Mouse (Mus musculus): ENCODE measurements at regions not wholly inside any gene's neighbourhood (a gene's known extent, or its start where the extent isn't known, plus 50 kb on each side); places are given as distances from the start of the nearest gene placed in this dataset.

GRCm38 (mm10) chr10:96534547-96535124 is 82.2 kb upstream of the Btg1 start:
- ATAC-seq (ENCODE audit: insufficient read depth, low FRiP score, low read depth) = no peak
- Histone ChIP-seq H3K4me3 (replicated peaks) (no peak overlapping the region), H3K4me1 (no peaks in the 10 kb centered on the region), H3K9me3 (no peaks in the 10 kb centered on the region), H3K36me3 (no peaks in the 10 kb centered on the region), H3K27me3 (replicated peaks) (no peaks in the 10 kb centered on the region), H3K27ac (no peak overlapping the region), H3K4me2 (no peak overlapping the region), H3K9ac (no peak overlapping the region)
- 83% methylated on average over 7 of the region's 7 CpGs for WGBS

DNA sequence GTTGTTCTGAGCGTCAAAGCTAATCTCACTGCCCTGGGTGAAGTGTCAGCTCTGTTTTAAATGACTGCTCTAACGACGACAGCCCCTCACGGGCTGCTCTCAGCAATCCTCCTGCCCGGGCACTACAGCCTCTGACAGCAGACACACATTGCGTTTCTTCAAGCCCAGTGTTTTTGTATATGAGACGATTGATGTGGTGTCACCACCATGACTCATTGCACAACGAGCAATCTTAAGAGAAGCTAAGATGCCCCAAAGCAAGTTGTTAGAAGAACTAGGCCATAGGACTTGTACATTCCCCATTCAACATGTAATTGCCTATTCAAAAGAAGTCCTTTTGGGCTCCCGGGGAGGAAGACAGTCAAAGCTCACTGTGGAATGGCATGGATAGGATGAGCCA is 81.3 kb upstream of the Btg1 start:
- H3K9ac ChIP-seq = no peak overlapping the region
- no peaks in the 10 kb centered on the region for H3K4me1 ChIP-seq
- H3K9me3 ChIP-seq = no peaks in the 10 kb centered on the region
- H3K4me2 ChIP-seq = no peak overlapping the region
- H3K27ac ChIP-seq = no peak overlapping the region
- ATAC-seq (ENCODE audit: insufficient read depth, low FRiP score, low read depth) = no peak
- H3K27me3 ChIP-seq (replicated peaks) = no peaks in the 10 kb centered on the region
- H3K36me3 ChIP-seq = no peaks in the 10 kb centered on the region
- H3K4me3 ChIP-seq (replicated peaks) = no peak overlapping the region
- 43% methylated on average over 9 of the region's 9 CpGs for WGBS

DNA sequence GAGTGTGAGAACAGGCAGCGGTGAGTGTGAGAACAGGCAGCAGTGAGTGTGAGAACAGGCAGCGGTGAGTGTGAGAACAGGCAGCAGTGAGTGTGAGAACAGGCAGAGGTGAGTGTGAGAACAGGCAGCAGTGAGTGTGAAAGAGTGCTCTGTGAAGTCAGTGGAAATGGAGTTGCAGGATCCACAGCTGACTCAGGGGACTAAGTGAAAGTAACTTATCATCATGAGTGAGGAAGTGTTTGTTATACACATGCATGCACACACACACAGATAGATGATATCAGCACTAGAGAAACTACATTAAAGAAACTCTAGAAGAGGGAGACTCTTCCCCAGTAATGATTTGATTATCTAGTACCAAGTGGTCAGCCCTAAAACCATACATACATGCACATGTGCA is 76.0 kb upstream of the Btg1 start:
- no peak for ATAC-seq (ENCODE audit: insufficient read depth, low FRiP score, low read depth)
- 89% methylated on average over 2 of the region's 2 CpGs for WGBS

GRCm38 (mm10) chr10:96545312-96545711 is 71.5 kb upstream of the Btg1 start:
- Histone ChIP-seq H3K9ac (no peak overlapping the region), H3K4me2 (no peak overlapping the region), H3K9me3 (no peaks in the 10 kb centered on the region), H3K27me3 (replicated peaks) (no peaks in the 10 kb centered on the region), H3K27ac (no peak overlapping the region), H3K36me3 (no peaks in the 10 kb centered on the region), H3K4me3 (replicated peaks) (no peak overlapping the region), H3K4me1 (no peaks in the 10 kb centered on the region)
- 42% methylated on average over 6 of the region's 6 CpGs for WGBS
- ATAC-seq (ENCODE audit: insufficient read depth, low FRiP score, low read depth) = no peak

More for the DNA sequence above, 76.0 kb upstream of the Btg1 start:
- Histone ChIP-seq H3K27ac (no peak overlapping the region), H3K4me1 (no peaks in the 10 kb centered on the region), H3K4me2 (no peak overlapping the region), H3K9ac (no peak overlapping the region), H3K36me3 (no peaks in the 10 kb centered on the region), H3K4me3 (replicated peaks) (no peak overlapping the region), H3K9me3 (no peaks in the 10 kb centered on the region), H3K27me3 (replicated peaks) (no peaks in the 10 kb centered on the region)

GRCm38 (mm10) chr10:96545761-96546388 is 70.9 kb upstream of the Btg1 start:
- Histone ChIP-seq H3K36me3 (no peaks in the 10 kb centered on the region), H3K4me2 (no peak overlapping the region), H3K4me3 (replicated peaks) (no peak overlapping the region), H3K27me3 (replicated peaks) (no peaks in the 10 kb centered on the region), H3K4me1 (no peaks in the 10 kb centered on the region), H3K9me3 (no peaks in the 10 kb centered on the region), H3K9ac (no peak overlapping the region), H3K27ac (no peak overlapping the region)
- WGBS = 64% methylated on average over 2 of the region's 2 CpGs
- ATAC-seq (ENCODE audit: insufficient read depth, low FRiP score, low read depth) = no peak

DNA sequence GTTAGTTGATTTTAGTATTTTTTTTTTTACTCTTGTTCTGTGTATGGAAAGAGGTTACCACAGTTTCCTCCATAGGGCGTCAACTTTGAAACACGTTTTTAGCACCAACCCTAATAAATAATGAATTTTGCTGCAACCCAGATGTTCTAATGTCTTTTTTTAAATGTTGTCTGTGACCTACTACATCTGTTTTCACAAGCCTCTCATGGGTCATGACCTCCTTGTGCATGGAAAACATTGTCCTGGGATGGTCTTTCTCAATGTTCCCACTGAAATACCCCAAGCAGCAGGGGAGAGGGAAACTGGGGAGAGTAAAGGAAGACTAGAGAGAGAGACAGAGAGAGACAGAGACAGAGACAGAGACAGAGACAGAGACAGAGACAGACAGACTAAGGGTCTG is 67.2 kb upstream of the Btg1 start:
- no peaks in the 10 kb centered on the region for H3K9me3 ChIP-seq
- no peak overlapping the region for H3K4me3 ChIP-seq (replicated peaks)
- no peak for ATAC-seq (ENCODE audit: insufficient read depth, low FRiP score, low read depth)
- H3K4me2 ChIP-seq = no peak overlapping the region
- WGBS = 49% methylated on average over 2 of the region's 2 CpGs
- H3K27me3 ChIP-seq (replicated peaks) = no peaks in the 10 kb centered on the region
- no peaks in the 10 kb centered on the region for H3K4me1 ChIP-seq
- H3K27ac ChIP-seq = no peak overlapping the region
- H3K9ac ChIP-seq = no peak overlapping the region
- no peaks in the 10 kb centered on the region for H3K36me3 ChIP-seq

GRCm38 (mm10) chr10:96550266-96550665 is 66.5 kb upstream of the Btg1 start:
- no peak overlapping the region for H3K9ac ChIP-seq
- H3K36me3 ChIP-seq = no peaks in the 10 kb centered on the region
- H3K9me3 ChIP-seq = no peaks in the 10 kb centered on the region
- H3K4me1 ChIP-seq = no peaks in the 10 kb centered on the region
- WGBS = 79% methylated on average over 4 of the region's 4 CpGs
- no peak for ATAC-seq (ENCODE audit: insufficient read depth, low FRiP score, low read depth)
- H3K4me3 ChIP-seq (replicated peaks) = no peak overlapping the region
- H3K27ac ChIP-seq = no peak overlapping the region
- no peak overlapping the region for H3K4me2 ChIP-seq
- H3K27me3 ChIP-seq (replicated peaks) = no peaks in the 10 kb centered on the region

DNA sequence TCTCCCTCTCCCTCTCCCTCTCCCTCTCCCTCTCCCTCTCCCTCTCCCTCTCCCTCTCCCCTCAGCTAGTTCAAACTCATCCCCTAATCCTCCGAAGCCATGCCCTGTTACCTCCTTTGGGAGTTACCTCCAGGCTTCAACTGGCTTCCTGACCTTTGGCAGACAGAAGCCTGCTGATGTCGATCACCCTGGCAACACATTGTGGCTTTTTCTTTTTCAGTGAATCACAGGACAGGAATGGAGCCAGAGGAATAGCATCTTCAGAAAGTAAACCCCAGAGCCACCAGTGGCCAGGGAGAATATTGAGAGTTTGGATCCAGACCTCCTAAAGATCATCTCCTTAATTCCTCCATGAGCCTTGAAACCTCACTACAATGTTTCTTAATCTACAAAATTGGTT is 59.5 kb upstream of the Btg1 start:
- no peak overlapping the region for H3K27ac ChIP-seq
- no peaks in the 10 kb centered on the region for H3K36me3 ChIP-seq
- no peaks in the 10 kb centered on the region for H3K4me1 ChIP-seq
- 60% methylated on average over 2 of the region's 2 CpGs for WGBS
- ATAC-seq (ENCODE audit: insufficient read depth, low FRiP score, low read depth) = no peak
- no peak overlapping the region for H3K9ac ChIP-seq
- H3K27me3 ChIP-seq (replicated peaks) = no peaks in the 10 kb centered on the region
- H3K4me3 ChIP-seq (replicated peaks) = no peak overlapping the region
- H3K4me2 ChIP-seq = no peak overlapping the region
- H3K9me3 ChIP-seq = no peaks in the 10 kb centered on the region

DNA sequence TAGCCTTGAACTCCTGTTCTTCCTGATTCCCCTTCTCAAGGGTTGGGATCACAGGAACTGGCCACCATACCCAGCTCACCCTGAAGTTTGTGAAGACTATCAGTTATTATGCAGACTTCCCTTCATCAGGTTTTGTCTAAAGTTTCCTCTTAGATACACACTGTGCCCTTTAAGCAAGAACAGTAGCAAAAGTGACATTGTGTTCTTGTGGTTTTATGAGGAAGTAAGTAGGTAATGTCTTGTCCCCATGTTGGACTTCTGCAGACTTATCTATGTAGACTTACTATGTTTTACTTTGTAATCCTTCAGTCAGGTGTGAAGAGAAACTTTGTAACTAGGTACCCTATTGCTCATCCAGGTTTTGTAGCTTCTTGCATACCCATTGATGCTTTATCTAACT is 51.5 kb upstream of the Btg1 start:
- Histone ChIP-seq H3K36me3 (no peaks in the 10 kb centered on the region), H3K4me1 (no peaks in the 10 kb centered on the region), H3K4me3 (replicated peaks) (no peak overlapping the region), H3K27me3 (replicated peaks) (no peaks in the 10 kb centered on the region), H3K4me2 (no peak overlapping the region), H3K9me3 (no peaks in the 10 kb centered on the region), H3K27ac (no peak overlapping the region), H3K9ac (no peak overlapping the region)
- no peak for ATAC-seq (ENCODE audit: insufficient read depth, low FRiP score, low read depth)

Data from stomach, embryonic 15.5 days (tissue).